Mouse (Mus musculus) heart, embryonic 11.5 days (tissue): ENCODE data around the gene Zmiz1. TPM values are rescaled to one million over a fixed set of nuclear protein-coding genes. Genes with fewer than 3 reads are reported as not detected.

Experiments
- ATAC-seq: fragments of 200-750 bp; cut with Nextera tagmentation; replicated peaks from 2 replicates; pipeline ENCODE4 v1.8.0; 2017; ENCODE audit warnings: moderate library complexity; ENCODE audit not compliant: insufficient number of reproducible peaks, low FRiP score, low TSS enrichment
- H3K27ac ChIP-seq: fragments of 300-500 bp; sonication (generic); 2 replicates; pipeline ENCODE4 v1.5.1; 2014; ENCODE audit warnings: mild to moderate bottlenecking, low read depth, low read length
- H3K27me3 ChIP-seq: fragments of 300-500 bp; sonication (generic); 2 replicates; pipeline ENCODE4 v1.6.1; 2014; ENCODE audit warnings: mild to moderate bottlenecking, low read length, mixed read lengths; ENCODE audit not compliant: control insufficient read depth, insufficient read depth
- H3K36me3 ChIP-seq: fragments of 300-500 bp; sonication (generic); 2 replicates; pipeline ENCODE4 v1.6.1; 2014; ENCODE audit warnings: mild to moderate bottlenecking, low read length, moderate library complexity, mixed read lengths; ENCODE audit not compliant: control insufficient read depth, insufficient read depth
- H3K4me1 ChIP-seq: fragments of 300-500 bp; sonication (generic); 2 replicates; pipeline ENCODE4 v1.6.1; 2014; ENCODE audit warnings: low read length; ENCODE audit not compliant: control insufficient read depth, insufficient read depth
- H3K4me2 ChIP-seq: fragments of 300-500 bp; sonication (generic); 2 replicates; pipeline ENCODE4 v1.6.1; 2014; ENCODE audit warnings: mild to moderate bottlenecking, moderate library complexity
- H3K4me3 ChIP-seq: fragments of 300-500 bp; sonication (generic); 2 replicates; pipeline ENCODE4 v1.5.1; 2014; ENCODE audit warnings: low read depth, low read length
- H3K9ac ChIP-seq: fragments of 300-500 bp; sonication (generic); 2 replicates; pipeline ENCODE4 v1.6.1; 2014; ENCODE audit warnings: mild to moderate bottlenecking, low read depth, low read length, moderate library complexity
- H3K9me3 ChIP-seq: fragments of 300-500 bp; sonication (generic); replicated peaks from 2 replicates; pipeline ENCODE4 v1.6.1; 2016; ENCODE audit warnings: low read length; ENCODE audit not compliant: control insufficient read depth
- WGBS: fragments of 180-500 bp; shearing (Covaris S2); extraction: QIAGEN DNeasy Blood & Tissue Kit; methylation state at CpG from one replicate; pipeline ENCODE4 v1.1.7; 2014; ENCODE audit not compliant: insufficient replicate concordance; 5-methylcytosine and 5-hydroxymethylcytosine counted together
- polyA plus RNA-seq: library from polyadenylated mRNA; unstranded; fragments of >200 nt; fragmentation: Nextera tagmentation; extraction: Ambion mirVana; gene quantifications from 2 replicates; pipeline ENCODE4 v1.2.1, GENCODE M21; 2014

The Zmiz1 gene
- polyA plus RNA-seq, 1 experiment from 2014 or later, result 34.9 TPM

DNA sequence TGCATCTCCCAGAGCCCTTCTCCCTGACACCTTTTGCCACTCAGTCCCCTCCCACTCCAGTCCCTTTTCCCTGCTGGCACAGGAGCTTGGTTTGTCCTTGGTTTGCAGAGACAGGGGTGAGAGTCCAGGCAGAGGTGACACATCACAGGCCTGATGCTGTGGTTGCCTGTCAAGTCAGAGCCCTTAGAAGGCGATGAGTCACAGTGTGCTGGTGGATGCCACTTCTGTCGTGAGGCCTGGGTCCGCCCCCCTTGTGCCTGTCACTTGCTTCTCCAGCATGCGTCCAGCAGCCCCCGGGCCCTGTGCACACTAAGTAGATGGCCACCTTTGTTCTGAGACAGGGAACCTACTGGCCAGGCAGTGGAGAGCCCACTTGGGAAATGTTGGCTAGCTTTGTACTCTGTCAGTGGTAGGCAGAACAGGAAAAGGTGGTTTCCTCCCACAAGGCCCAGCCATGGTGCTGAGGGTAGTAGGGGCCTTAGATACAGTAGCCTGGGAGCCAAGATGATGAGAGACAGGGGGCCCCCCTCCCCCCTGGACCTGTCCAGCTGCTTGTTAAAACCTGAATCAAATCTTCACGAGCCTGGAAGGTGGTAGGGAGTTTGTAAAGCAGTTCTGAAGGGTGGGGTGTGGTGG, 181.6 kb downstream of the Zmiz1 start:
- Histone ChIP-seq H3K36me3 (peaks cover 43% of the 10 kb centered on the region), H3K4me3 (no peak overlapping the region), H3K9me3 (no peaks in the 10 kb centered on the region), H3K4me1 (peaks cover 44% of the 10 kb centered on the region), H3K4me2 (no peak overlapping the region), H3K27ac (peak overlapping the region; percentile 89), H3K9ac (peak overlapping the region; percentile 54; the same call in 1 of the 2 replicates), H3K27me3 (no peaks in the 10 kb centered on the region)
- peak; percentile 67 for ATAC-seq
- 33% methylated on average over 6 of the region's 6 CpGs for WGBS

DNA sequence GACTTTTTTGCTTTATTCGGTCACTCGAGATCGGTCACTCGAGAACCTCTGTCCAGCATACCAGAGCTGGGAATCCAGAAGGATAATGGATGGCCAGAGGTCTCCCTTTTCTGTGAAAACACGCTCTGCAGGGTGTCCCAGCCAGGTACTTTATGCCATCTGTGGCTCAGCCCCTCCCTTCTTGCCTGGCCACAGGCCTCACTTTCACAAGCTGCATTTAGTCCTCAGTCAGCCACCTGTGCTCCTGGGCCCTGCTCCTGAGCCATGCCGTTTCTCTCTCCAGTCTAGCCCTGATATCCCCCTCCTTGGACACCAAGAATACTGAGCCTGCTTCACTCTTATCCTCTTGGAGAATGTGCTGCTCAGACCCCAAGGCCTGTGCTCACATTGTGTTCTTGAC, 182.1 kb downstream of the Zmiz1 start:
- no peak for ATAC-seq
- Histone ChIP-seq H3K4me2 (no peak overlapping the region), H3K9ac (no peak overlapping the region), H3K27me3 (no peaks in the 10 kb centered on the region), H3K9me3 (no peaks in the 10 kb centered on the region), H3K27ac (peak overlapping the region; percentile 89), H3K36me3 (peaks cover 44% of the 10 kb centered on the region), H3K4me1 (peaks cover 39% of the 10 kb centered on the region), H3K4me3 (no peak overlapping the region)
- WGBS, result 78% methylated on average over 6 of the region's 6 CpGs

GRCm38 (mm10) chr14:25645717-25646116, 186.7 kb downstream of the Zmiz1 start:
- Histone ChIP-seq H3K4me1 (peaks cover 8% of the 10 kb centered on the region), H3K27me3 (no peaks in the 10 kb centered on the region), H3K4me3 (no peak overlapping the region), H3K9me3 (no peaks in the 10 kb centered on the region), H3K27ac (no peak overlapping the region), H3K36me3 (peaks cover 52% of the 10 kb centered on the region), H3K4me2 (no peak overlapping the region), H3K9ac (no peak overlapping the region)
- no peak for ATAC-seq
- 92% methylated on average over 9 of the region's 9 CpGs for WGBS

DNA sequence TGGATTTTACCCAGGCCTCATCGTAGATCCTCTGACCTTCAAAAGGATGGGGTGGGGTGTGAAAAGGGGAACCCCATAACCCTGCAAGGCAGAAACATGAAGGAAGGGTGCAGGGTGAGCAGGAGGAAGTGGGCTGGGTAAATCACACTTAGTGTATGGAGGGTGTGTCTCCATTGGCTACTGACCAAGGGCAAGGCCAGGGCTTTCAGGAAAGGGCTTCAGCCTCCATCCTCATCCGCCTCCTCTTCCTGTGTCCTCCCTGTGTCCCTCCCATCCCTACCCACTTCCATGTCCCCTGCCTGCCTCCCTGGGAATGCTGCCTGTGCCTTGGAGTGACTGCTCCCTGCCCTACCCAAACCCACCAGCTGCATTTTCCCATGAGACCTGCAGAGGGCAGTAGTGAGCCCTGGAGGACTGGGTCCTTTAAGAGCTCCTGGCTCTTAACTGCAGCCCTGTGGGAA, 187.2 kb downstream of the Zmiz1 start:
- Histone ChIP-seq H3K4me1 (peaks cover 3% of the 10 kb centered on the region), H3K4me3 (no peak overlapping the region), H3K27ac (no peak overlapping the region), H3K9me3 (no peaks in the 10 kb centered on the region), H3K27me3 (no peaks in the 10 kb centered on the region), H3K4me2 (no peak overlapping the region), H3K9ac (no peak overlapping the region), H3K36me3 (peaks cover 56% of the 10 kb centered on the region)
- 41% methylated on average over 2 of the region's 2 CpGs for WGBS
- ATAC-seq, result no peak; the same call in 1 of the 2 replicates

DNA sequence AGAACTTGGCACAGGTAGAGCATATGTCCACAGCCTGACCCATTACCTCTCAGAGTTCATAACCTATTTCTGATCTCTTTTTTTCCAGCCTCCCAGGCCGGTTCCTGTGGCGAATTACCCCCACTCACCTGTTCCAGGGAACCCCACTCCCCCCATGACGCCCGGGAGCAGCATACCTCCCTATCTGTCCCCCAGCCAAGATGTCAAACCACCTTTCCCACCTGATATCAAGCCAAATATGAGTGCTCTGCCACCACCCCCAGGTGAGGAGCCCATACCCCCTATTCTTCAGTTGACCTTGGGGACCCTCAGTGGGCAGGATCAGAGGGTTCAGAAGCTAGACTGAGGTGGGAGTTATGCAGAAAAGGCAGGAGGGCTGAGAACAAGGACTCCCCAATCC, 192.1 kb downstream of the Zmiz1 start:
- no peak for ATAC-seq
- Histone ChIP-seq H3K36me3 (peaks cover 77% of the 10 kb centered on the region), H3K4me2 (no peak overlapping the region), H3K4me3 (no peak overlapping the region), H3K27me3 (no peaks in the 10 kb centered on the region), H3K4me1 (no peaks in the 10 kb centered on the region), H3K27ac (no peak overlapping the region), H3K9me3 (no peaks in the 10 kb centered on the region), H3K9ac (no peak overlapping the region)
- 94% methylated on average over 4 of the region's 4 CpGs for WGBS

DNA sequence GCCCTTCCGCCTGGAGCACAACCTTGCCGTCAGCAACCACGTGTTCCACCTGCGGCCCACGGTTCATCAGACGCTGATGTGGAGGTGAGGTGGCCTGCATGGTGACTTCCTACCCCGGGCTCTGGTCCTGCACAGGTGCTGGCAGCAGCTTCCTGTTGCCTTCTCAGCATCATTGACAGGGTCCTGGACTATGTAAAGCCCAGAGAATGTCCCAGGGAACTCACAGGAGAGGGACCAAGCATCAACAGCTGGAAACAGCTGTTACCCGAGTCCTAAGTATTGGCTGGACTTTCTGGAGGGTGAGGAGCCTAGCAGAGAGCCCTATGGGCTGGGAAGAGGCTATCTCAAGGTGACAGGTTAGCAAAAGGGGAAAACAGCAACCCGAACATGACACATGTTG, 192.9 kb downstream of the Zmiz1 start:
- Histone ChIP-seq H3K9ac (no peak overlapping the region), H3K27me3 (no peaks in the 10 kb centered on the region), H3K9me3 (no peaks in the 10 kb centered on the region), H3K4me1 (no peaks in the 10 kb centered on the region), H3K4me3 (no peak overlapping the region), H3K27ac (no peak overlapping the region), H3K4me2 (no peak overlapping the region), H3K36me3 (peaks cover 82% of the 10 kb centered on the region)
- no peak for ATAC-seq
- WGBS, result 88% methylated on average over 9 of the region's 9 CpGs

GRCm38 (mm10) chr14:25654401-25655197, 195.6 kb downstream of the Zmiz1 start:
- Histone ChIP-seq H3K36me3 (peaks cover 91% of the 10 kb centered on the region), H3K27me3 (no peaks in the 10 kb centered on the region), H3K9me3 (no peaks in the 10 kb centered on the region), H3K4me1 (no peaks in the 10 kb centered on the region), H3K4me3 (no peak overlapping the region), H3K4me2 (no peak overlapping the region), H3K9ac (no peak overlapping the region), H3K27ac (no peak overlapping the region)
- WGBS, result 92% methylated on average over 14 of the region's 14 CpGs
- ATAC-seq, result no peak

GRCm38 (mm10) chr14:25660661-25661060, 201.7 kb downstream of the Zmiz1 start:
- Histone ChIP-seq H3K4me3 (no peak overlapping the region), H3K36me3 (peaks cover 68% of the 10 kb centered on the region), H3K9me3 (no peaks in the 10 kb centered on the region), H3K4me2 (no peak overlapping the region), H3K27me3 (no peaks in the 10 kb centered on the region), H3K27ac (no peak overlapping the region), H3K9ac (no peak overlapping the region), H3K4me1 (0 out of 2 replicates have a peak, but pooled peaks cover 4% of the 10 kb centered on the region)
- 60% methylated on average over 11 of the region's 11 CpGs for WGBS
- ATAC-seq, result peak; percentile 29; the same call in 1 of the 2 replicates
